Mouse (Mus musculus) E14TG2a.4 (cell line): ENCODE data around the gene 4833427G06Rik.

Source experiments
- CTCF ChIP-seq: conservative IDR thresholded peaks from 2 replicates; pipeline ENCODE4 v1.5.1; 2014; ENCODE audit warnings: low read length
- NANOG ChIP-seq: IDR thresholded peaks from 2 replicates; pipeline ENCODE4 v1.6.1; 2014; ENCODE audit warnings: borderline replicate concordance, low read length, mixed read lengths
- POU5F1 ChIP-seq: IDR thresholded peaks from 2 replicates; pipeline ENCODE4 v1.6.1; 2014; ENCODE audit warnings: low read length, borderline replicate concordance

GRCm38 (mm10) chr9:51031603-51032002, 70.3 kb downstream of the 4833427G06Rik start:
- no peak for TF ChIP-seq CTCF
- TF ChIP-seq POU5F1 = no peak
- TF ChIP-seq NANOG = no peak
